Mouse (Mus musculus): Measurements from ENCODE around the gene Gm43552. TPM values are rescaled to one million over a fixed set of nuclear protein-coding genes. Genes with fewer than 3 reads are reported as not detected.
A peak's percentile ranks its signal among the peaks of the same experiment; 100 is the strongest.

Gm43552 gene
- polyA plus RNA-seq, 1 experiment, result not detected

GRCm38 (mm10) chr5:65524831-65525230 lies 32.2 kb upstream of the Gm43552 start:
- H3K27me3 ChIP-seq (ENCODE audit: control insufficient read depth, insufficient read depth, low read length), result no peaks in the 10 kb centered on the region
- TF ChIP-seq POLR2A (IDR thresholded peaks at IDR 0.05; ENCODE audit: control insufficient read depth, extremely low read depth, insufficient read depth, low read length, poor library complexity) (no peak), CTCF (IDR thresholded peaks at IDR 0.05; ENCODE audit: borderline replicate concordance, control insufficient read depth, extremely low read depth, insufficient read depth, low read length, poor library complexity) (no peak)
- DNase-seq, result no peak
- no peaks in the 10 kb centered on the region for H3K36me3 ChIP-seq (ENCODE audit: control insufficient read depth, insufficient read depth, low read length)
- 91% methylated on average over 4 of the region's 4 CpGs for WGBS
- no peak overlapping the region for H3K4me3 ChIP-seq (ENCODE audit: control insufficient read depth, insufficient read depth, low read length)
- no peaks in the 10 kb centered on the region for H3K4me1 ChIP-seq (replicated peaks; ENCODE audit: control insufficient read depth, insufficient read depth, low read length)
- H3K27ac ChIP-seq (ENCODE audit: control insufficient read depth, insufficient read depth, low read length), result no peak overlapping the region

- peak; percentile 16 for DNase-seq
- Histone ChIP-seq H3K36me3 (ENCODE audit: control insufficient read depth, insufficient read depth, low read length) (no peaks in the 10 kb centered on the region), H3K27ac (ENCODE audit: control insufficient read depth, insufficient read depth, low read length) (no peak overlapping the region), H3K4me1 (replicated peaks; ENCODE audit: control insufficient read depth, insufficient read depth, low read length) (no peaks in the 10 kb centered on the region), H3K27me3 (ENCODE audit: control insufficient read depth, insufficient read depth, low read length) (no peaks in the 10 kb centered on the region), H3K4me3 (ENCODE audit: control insufficient read depth, insufficient read depth, low read length) (no peak overlapping the region)
- WGBS, result 98% methylated on average over 1 of the region's 1 CpGs
- no peak for TF ChIP-seq POLR2A (IDR thresholded peaks at IDR 0.05; ENCODE audit: control insufficient read depth, extremely low read depth, insufficient read depth, low read length, poor library complexity)
- no peak for TF ChIP-seq CTCF (IDR thresholded peaks at IDR 0.05; ENCODE audit: borderline replicate concordance, control insufficient read depth, extremely low read depth, insufficient read depth, low read length, poor library complexity)
Measured at GRCm38 (mm10) chr5:65521803-65522202, 29.2 kb upstream of the Gm43552 start.

GRCm38 (mm10) chr5:65514635-65515278 lies 22.1 kb upstream of the Gm43552 start:
- Histone ChIP-seq H3K36me3 (ENCODE audit: control insufficient read depth, insufficient read depth, low read length) (no peaks in the 10 kb centered on the region), H3K27me3 (ENCODE audit: control insufficient read depth, insufficient read depth, low read length) (no peaks in the 10 kb centered on the region), H3K27ac (ENCODE audit: control insufficient read depth, insufficient read depth, low read length) (no peak overlapping the region), H3K4me3 (ENCODE audit: control insufficient read depth, insufficient read depth, low read length) (no peak overlapping the region), H3K4me1 (replicated peaks; ENCODE audit: control insufficient read depth, insufficient read depth, low read length) (no peaks in the 10 kb centered on the region)
- peak; percentile 14 for DNase-seq
- TF ChIP-seq CTCF (IDR thresholded peaks at IDR 0.05; ENCODE audit: borderline replicate concordance, control insufficient read depth, extremely low read depth, insufficient read depth, low read length, poor library complexity), result no peak
- TF ChIP-seq POLR2A (IDR thresholded peaks at IDR 0.05; ENCODE audit: control insufficient read depth, extremely low read depth, insufficient read depth, low read length, poor library complexity), result no peak
- 3% methylated on average over 5 of the region's 5 CpGs for WGBS

- Histone ChIP-seq H3K4me1 (replicated peaks; ENCODE audit: control insufficient read depth, insufficient read depth, low read length) (no peaks in the 10 kb centered on the region), H3K4me3 (ENCODE audit: control insufficient read depth, insufficient read depth, low read length) (no peak overlapping the region), H3K27me3 (ENCODE audit: control insufficient read depth, insufficient read depth, low read length) (no peaks in the 10 kb centered on the region), H3K27ac (ENCODE audit: control insufficient read depth, insufficient read depth, low read length) (no peak overlapping the region), H3K36me3 (ENCODE audit: control insufficient read depth, insufficient read depth, low read length) (no peaks in the 10 kb centered on the region)
- 78% methylated on average over 3 of the region's 3 CpGs for WGBS
- TF ChIP-seq POLR2A (IDR thresholded peaks at IDR 0.05; ENCODE audit: control insufficient read depth, extremely low read depth, insufficient read depth, low read length, poor library complexity) (no peak), CTCF (IDR thresholded peaks at IDR 0.05; ENCODE audit: borderline replicate concordance, control insufficient read depth, extremely low read depth, insufficient read depth, low read length, poor library complexity) (no peak)
- no peak for DNase-seq
Measured at GRCm38 (mm10) chr5:65513506-65513905, 20.9 kb upstream of the Gm43552 start.

- Histone ChIP-seq H3K27me3 (ENCODE audit: control insufficient read depth, insufficient read depth, low read length) (no peaks in the 10 kb centered on the region), H3K4me3 (ENCODE audit: control insufficient read depth, insufficient read depth, low read length) (no peak overlapping the region), H3K36me3 (ENCODE audit: control insufficient read depth, insufficient read depth, low read length) (no peaks in the 10 kb centered on the region), H3K4me1 (replicated peaks; ENCODE audit: control insufficient read depth, insufficient read depth, low read length) (0 out of 2 replicates have a peak, but pooled peaks cover 2% of the 10 kb centered on the region), H3K27ac (ENCODE audit: control insufficient read depth, insufficient read depth, low read length) (no peak overlapping the region)
- WGBS, result 91% methylated on average over 8 of the region's 8 CpGs
- TF ChIP-seq CTCF (IDR thresholded peaks at IDR 0.05; ENCODE audit: borderline replicate concordance, control insufficient read depth, extremely low read depth, insufficient read depth, low read length, poor library complexity), result no peak
- DNase-seq, result no peak
Measured at GRCm38 (mm10) chr5:65508395-65508794, 15.8 kb upstream of the Gm43552 start.

- 31% methylated on average over 8 of the region's 8 CpGs for WGBS
- no peaks in the 10 kb centered on the region for H3K27me3 ChIP-seq (ENCODE audit: control insufficient read depth, insufficient read depth, low read length)
- TF ChIP-seq POLR2A (IDR thresholded peaks at IDR 0.05; ENCODE audit: control insufficient read depth, extremely low read depth, insufficient read depth, low read length, poor library complexity) (no peak), CTCF (IDR thresholded peaks at IDR 0.05; ENCODE audit: borderline replicate concordance, control insufficient read depth, extremely low read depth, insufficient read depth, low read length, poor library complexity) (no peak)
- 0 out of 2 replicates have a peak, but pooled peaks cover 2% of the 10 kb centered on the region for H3K4me1 ChIP-seq (replicated peaks; ENCODE audit: control insufficient read depth, insufficient read depth, low read length)
- H3K4me3 ChIP-seq (ENCODE audit: control insufficient read depth, insufficient read depth, low read length), result no peak overlapping the region
- H3K27ac ChIP-seq (ENCODE audit: control insufficient read depth, insufficient read depth, low read length), result no peak overlapping the region
- DNase-seq, result peak; percentile 53
- no peaks in the 10 kb centered on the region for H3K36me3 ChIP-seq (ENCODE audit: control insufficient read depth, insufficient read depth, low read length)
Measured at GRCm38 (mm10) chr5:65505786-65506185, 13.2 kb upstream of the Gm43552 start.

GRCm38 (mm10) chr5:65501407-65501806 lies 8.8 kb upstream of the Gm43552 start:
- H3K36me3 ChIP-seq (ENCODE audit: control insufficient read depth, insufficient read depth, low read length), result no peaks in the 10 kb centered on the region
- 96% methylated on average over 9 of the region's 9 CpGs for WGBS
- no peak for DNase-seq
- no peak overlapping the region for H3K4me3 ChIP-seq (ENCODE audit: control insufficient read depth, insufficient read depth, low read length)
- TF ChIP-seq POLR2A (IDR thresholded peaks at IDR 0.05; ENCODE audit: control insufficient read depth, extremely low read depth, insufficient read depth, low read length, poor library complexity), result no peak
- TF ChIP-seq CTCF (IDR thresholded peaks at IDR 0.05; ENCODE audit: borderline replicate concordance, control insufficient read depth, extremely low read depth, insufficient read depth, low read length, poor library complexity), result no peak
- H3K27me3 ChIP-seq (ENCODE audit: control insufficient read depth, insufficient read depth, low read length), result no peaks in the 10 kb centered on the region
- H3K27ac ChIP-seq (ENCODE audit: control insufficient read depth, insufficient read depth, low read length), result no peak overlapping the region
- 0 out of 2 replicates have a peak, but pooled peaks cover 2% of the 10 kb centered on the region for H3K4me1 ChIP-seq (replicated peaks; ENCODE audit: control insufficient read depth, insufficient read depth, low read length)
